Mouse (Mus musculus): ENCODE measurements around the gene Prepl.

The Prepl gene

GRCm38 (mm10) chr17:85090120-85091099, at the start of gene Prepl, which contains the start of gene Camkmt:
Gene Prepl (minus strand): TSS chr17:85090241.
Gene Camkmt (plus strand): TSS chr17:85090552.
- DNase-seq: peak; percentile 99

DNA sequence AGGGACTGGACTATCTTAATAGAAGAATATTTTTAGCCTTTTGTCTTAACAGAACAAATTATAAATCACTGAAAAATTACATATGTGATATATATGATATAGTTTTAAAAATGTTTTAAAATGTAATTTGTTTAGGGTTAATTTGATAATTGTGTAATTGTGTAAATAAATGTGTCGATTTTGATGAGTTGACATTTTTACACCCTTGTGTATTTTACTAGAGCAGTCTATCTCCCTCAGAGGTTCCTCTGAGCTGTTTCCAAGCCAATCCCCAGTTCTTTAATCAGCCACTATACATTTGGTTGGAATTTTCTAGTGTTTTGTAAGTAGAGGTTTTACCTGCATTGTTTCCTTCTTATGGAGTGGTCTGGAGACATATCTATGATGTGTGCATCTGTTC, 48.4 kb upstream of the Prepl start:
- DNase-seq: peak; percentile 7

DNA sequence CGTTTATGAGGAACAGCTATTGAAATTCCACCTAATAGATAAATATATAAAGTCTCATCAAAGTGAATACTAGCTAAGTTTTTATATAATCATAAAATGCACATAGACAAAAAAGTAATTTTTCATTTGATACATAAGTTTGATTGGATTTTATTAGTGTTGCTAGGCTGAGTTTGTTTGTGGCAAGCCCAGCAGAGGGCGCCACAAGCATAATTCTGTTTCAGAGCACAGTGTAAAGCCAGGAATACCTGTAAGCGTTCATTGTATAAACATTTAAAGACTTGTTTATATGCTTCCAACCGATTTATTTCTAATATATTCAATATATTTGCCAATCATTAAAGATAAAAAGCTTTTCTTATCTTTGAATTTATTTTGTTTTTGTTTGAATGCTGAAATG, 26.6 kb upstream of the Prepl start:
- DNase-seq: no peak

DNA sequence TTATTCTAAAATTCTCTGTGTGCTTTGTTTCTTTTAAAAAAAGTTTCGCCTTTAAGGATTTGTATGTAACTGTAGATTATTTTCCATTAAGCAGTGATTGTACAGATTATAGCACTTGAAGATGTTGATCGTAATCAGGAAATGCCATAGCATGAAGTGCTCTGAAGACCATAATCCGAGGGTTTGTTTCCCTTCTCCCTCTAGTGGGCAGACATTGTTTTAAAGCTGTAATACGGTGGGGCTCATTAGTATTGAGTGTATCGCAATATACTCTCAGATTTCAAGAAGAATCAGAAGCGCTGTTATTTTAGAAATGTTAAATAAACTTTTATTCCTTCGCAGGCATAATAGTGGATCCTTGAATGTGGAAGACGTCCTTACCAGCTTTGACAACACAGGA, 23.4 kb upstream of the Prepl start:
- DNase-seq: no peak

DNA sequence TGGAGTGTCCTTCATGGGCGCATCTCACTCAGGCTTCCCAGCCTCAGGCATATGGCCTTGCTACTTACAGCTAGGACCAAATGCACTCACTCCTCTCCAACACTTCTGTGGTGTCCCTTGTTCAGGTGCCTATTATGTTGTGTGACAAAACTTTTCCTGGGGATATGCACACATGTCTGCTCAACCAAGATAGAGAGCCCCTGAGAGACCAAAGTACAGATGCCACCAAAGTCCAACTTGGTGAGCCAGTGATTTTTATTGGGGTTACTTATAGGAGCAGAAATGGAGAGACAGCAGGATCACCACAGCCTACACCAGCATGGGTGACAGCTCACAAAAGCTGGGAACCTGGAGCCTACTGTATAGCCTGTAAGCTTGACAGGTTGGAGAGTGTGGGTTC, 20.6 kb upstream of the Prepl start:
- no peak for DNase-seq

GRCm38 (mm10) chr17:85103310-85103709, 13.3 kb upstream of the Prepl start:
- no peak for DNase-seq

DNA sequence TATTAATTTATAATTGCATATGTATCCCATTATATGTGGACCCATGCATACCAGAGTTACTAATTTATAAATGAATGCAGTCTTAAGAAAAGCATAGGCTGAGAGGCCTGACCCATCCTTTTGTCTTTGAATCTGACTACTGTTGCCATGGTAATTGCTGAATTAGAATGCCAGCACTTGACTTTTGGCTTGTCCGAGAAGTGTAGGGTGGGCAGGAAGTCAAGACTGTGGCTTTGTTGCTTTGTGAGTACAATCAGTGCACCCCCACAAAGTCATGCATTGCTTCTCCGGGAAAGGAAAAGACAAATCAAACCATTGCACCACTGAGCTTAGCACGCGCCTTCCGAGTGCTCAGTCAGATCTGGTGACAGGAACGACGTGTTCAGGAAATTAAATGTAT, 11.7 kb upstream of the Prepl start:
- DNase-seq: no peak

GRCm38 (mm10) chr17:85100232-85100631, 10.2 kb upstream of the Prepl start:
- no peak for DNase-seq

- no peak for DNase-seq
These were observed 8.8 kb upstream of the Prepl start for GRCm38 (mm10) chr17:85098677-85099323.

GRCm38 (mm10) chr17:85096396-85096795, 6.4 kb upstream of the Prepl start:
- no peak for DNase-seq

DNA sequence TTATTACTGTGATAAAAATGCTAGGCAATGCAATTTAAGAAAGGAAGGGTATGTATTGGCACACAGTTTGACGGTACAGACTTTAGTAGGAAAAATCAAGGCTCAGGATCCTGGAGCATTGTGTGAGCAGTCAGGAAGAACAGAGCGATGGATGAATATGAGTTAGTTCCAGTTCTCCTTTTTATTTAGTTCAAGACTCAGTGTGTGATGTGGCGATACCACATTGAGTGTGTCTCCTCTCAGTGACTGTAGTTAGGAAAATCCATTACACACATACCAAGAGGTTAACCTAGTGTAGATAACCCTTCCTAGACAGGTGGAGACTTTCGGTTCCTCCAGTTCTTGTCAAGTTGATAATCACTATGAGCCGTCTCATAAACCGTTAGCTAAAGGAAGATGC, 1.7 kb upstream of the Prepl start:
- DNase-seq: peak; percentile 23

- DNase-seq: no peak
These were observed 420 bp downstream of the Prepl start for GRCm38 (mm10) chr17:85089621-85090020.

GRCm38 (mm10) chr17:85089011-85089410, 1.0 kb downstream of the Prepl start:
- DNase-seq: peak; percentile 87

- peak; percentile 82 for DNase-seq
These were observed 1.6 kb downstream of the Prepl start for GRCm38 (mm10) chr17:85088401-85088800.

- peak; percentile 95 for DNase-seq
These were observed 2.5 kb downstream of the Prepl start for GRCm38 (mm10) chr17:85087591-85087990.

DNA sequence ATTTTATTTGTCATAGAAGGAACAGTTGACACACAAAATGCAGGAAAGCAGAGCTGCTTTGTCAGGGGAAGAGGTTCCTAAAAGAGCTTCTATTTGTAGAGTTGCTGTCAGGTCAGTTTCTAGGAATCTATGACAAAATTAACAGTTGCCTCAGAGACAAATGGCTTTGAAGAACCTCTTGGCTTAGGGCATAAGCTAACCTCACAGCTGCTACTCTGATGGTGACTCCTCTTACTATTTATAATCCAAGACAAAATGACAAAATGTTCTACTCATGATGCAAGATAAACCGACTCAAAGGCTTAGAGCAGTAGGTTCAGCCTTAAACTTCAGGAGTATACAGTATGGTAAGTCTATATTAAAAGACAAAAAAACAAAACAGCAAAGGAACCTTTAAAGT, 3.5 kb downstream of the Prepl start:
- DNase-seq: peak; percentile 28

- no peak for DNase-seq
These were observed 4.7 kb downstream of the Prepl start for GRCm38 (mm10) chr17:85085335-85085734.

GRCm38 (mm10) chr17:85080781-85081180, 9.3 kb downstream of the Prepl start:
- DNase-seq: peak; percentile 55

DNA sequence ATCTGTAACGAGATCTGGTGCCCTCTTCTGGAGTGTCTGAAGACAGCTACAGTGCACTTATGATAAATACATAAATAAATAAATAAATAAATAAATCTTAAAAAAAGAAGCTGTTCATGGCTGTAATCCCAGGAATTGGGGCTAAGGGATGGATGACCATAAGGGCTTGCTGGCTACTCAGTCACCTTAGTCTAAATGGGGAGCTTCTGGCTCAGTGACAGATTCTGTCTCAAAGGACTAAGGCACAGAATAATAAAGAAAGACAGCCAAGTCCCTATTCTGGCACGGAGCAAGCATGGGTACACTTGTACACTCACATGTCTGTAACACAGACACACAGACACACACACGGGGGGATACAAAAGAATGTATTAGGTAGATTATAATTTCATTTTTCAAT, 10.8 kb downstream of the Prepl start:
- DNase-seq: peak; percentile 63

- peak; percentile 31 for DNase-seq
These were observed 16.0 kb downstream of the Prepl start for GRCm38 (mm10) chr17:85074083-85074482.

- DNase-seq: no peak
These were observed 16.8 kb downstream of the Prepl start for GRCm38 (mm10) chr17:85073214-85073613.

GRCm38 (mm10) chr17:85072383-85072782, 17.7 kb downstream of the Prepl start:
- peak; percentile 83 for DNase-seq

DNA sequence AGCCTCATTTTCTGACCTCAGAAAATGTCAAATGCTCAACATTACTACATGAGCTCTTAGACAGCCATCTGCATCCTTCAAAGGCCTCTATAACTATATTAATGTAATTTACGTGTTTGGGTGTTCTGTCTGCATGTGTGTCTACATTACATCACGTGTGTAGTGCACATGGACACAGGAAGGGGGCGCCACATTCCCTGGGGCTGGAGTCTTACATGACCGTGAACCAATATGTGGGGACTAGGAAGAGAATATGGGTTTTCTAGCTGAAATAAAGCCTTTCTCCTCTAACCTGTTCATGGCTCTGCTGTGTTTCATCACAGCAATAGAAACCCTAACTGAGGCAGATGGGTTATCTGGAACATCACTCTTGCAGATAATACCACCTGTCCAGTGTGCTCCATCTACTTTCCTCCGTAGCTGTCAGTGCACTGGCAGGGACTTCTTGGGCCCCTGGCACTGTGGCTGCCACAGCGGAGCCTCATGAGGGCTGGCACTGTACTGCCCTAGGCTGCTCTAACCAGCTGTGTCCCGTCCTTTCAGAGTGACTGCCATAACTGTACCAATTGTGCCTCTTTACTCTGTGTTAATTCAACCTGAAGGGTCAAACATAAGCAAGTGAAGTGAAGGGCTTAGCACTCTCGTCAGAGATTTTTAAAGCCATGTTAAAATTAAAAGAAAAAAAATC, 18.8 kb downstream of the Prepl start:
- DNase-seq: peak; percentile 64

All from heart, adult 11 months (tissue).